Mouse (Mus musculus) heart, adult 8-10 months (tissue): ENCODE results near the gene Tbc1d8. TPM values are rescaled to one million over a fixed set of nuclear protein-coding genes. Genes with fewer than 3 reads are reported as not detected.

Source experiments
- DNase-seq: peaks from one replicate; pipeline ENCODE4 v3.0.0; 2022; ENCODE audit warnings: low spot score
- total RNA-seq, 4 experiments: library from RNA; stranded (reverse); gene quantifications; 2 replicates each; pipeline ENCODE4 v1.2.4; 2022

The Tbc1d8 gene
- total RNA-seq, 4 experiments from 2014 or later, result 5.6 to 8.9 (median 5.8) TPM

DNA sequence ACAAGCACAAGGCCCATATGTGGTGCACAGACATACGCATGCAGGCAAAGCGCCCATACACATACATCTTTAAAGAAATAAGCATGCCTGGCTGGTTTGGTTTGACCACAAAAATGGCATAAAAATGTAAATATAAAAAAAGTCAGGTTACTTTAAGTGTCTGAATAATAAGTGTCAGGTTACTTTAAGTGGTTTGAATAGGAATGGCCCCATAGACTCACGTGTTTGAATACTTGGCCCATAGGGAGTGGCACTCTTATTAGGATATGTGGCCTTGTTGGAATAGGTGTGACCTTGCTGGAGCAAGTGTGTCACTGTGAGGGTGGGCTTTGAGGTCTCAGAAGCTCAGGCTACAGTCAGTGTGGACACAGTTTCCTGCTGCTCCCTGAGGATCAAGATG is 83.9 kb downstream of the Tbc1d8 start:
- DNase-seq, result no peak

- peak; percentile 69 for DNase-seq
Observed at GRCm38 (mm10) chr1:39394096-39394495, 84.5 kb downstream of the Tbc1d8 start.

GRCm38 (mm10) chr1:39393217-39393867 is 85.2 kb downstream of the Tbc1d8 start:
- DNase-seq, result peak; percentile 27

DNA sequence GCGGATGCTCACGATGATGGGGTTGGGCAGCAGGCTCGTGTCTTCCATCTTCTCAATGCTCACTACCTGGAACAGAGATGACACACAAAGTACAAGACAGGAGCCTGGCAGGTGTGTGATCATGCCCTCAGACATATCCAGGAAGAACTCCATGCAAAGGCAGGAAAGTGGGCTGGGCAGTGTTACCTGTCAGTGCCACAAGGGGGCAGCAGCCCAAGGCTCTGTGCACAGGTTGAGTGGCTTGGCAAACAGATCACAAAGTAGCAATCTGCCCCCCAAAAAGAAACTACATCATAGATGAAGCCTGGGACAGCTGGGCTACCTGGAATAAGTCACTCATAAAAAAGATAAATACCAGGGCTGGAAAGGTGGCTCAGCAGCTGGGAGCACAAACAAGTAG is 86.4 kb downstream of the Tbc1d8 start:
- DNase-seq, result peak; percentile 69

DNA sequence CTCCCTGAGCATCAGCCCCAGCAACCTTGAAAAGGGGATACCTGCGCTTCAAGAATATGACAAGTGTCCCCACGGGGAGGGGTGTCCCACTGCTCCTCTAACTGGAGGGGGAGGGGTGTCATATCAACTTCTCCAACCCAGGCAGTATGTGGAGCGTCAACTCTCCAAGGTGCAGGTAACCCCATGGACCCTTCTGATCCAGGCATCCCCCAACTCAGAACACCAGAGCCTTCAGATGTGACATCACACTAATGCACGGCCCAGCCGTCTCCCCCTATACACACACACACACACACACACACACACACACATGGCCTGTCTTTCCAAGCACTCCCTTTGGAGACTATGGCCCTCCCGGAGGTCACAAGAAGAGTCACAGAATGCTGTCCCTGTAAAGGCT is 86.9 kb downstream of the Tbc1d8 start:
- DNase-seq, result no peak

DNA sequence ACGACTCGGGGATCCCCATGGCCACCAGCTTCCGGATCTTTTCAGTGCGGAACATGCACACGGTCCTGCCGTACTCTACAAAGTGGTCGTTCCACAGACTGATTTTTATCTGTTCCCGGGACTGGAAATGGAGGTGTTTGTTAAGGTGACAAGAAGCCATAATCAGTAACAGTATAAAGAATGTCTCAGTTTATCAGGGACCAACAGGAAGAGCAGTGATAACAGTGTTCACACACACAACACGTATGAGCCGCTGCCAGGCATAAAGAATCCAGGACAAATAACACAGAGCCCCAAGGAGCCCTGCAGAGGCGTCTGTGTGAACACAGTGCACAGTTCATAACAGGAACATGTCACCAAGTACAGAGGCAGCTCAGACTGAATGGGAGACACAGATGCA is 89.2 kb downstream of the Tbc1d8 start:
- DNase-seq, result no peak

GRCm38 (mm10) chr1:39388163-39388562 is 90.4 kb downstream of the Tbc1d8 start:
- no peak for DNase-seq

GRCm38 (mm10) chr1:39387497-39387896 is 91.1 kb downstream of the Tbc1d8 start:
- peak; percentile 57 for DNase-seq

GRCm38 (mm10) chr1:39386456-39386855 is 92.1 kb downstream of the Tbc1d8 start:
- DNase-seq, result no peak

DNA sequence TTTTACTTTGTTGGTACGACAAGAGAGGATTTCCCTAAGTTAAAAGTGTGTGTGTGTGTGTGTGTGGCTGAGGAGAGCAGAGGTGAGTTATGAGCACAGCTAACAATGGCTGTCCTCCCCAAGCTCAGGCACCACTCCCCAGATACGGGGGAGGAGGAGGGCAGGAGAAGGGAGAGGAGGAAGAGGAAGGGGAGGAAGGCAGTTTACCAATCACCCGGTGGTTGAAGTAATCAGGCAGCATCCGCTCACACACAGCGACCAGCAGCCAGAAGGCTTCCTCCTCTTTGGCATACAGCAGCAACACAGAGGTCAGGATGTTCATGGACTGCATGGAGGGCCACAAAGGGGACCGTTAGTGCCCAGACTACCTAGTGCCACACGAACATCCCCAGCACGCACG is 93.6 kb downstream of the Tbc1d8 start:
- DNase-seq, result no peak

DNA sequence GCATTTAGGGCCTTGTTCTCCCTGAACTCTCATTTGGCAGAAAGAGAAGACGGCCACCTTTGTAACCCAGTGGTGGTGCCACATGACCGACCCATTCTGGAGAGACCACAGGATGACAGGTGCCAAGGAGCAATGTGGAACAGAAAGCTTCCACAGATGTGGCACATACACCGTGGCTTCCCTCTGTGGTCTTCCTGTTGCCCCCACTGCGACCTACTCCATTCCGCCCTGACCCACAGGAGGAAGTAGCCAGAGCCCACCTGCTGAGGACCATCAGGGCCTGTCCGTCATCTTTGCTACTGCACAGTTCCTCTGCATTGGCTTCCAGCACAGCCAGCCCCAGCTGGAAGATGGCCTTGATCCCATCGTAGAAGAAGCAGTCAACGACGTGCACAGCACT is 97.5 kb downstream of the Tbc1d8 start:
- no peak for DNase-seq

- DNase-seq, result no peak
Observed at GRCm38 (mm10) chr1:39379021-39379420, 99.5 kb downstream of the Tbc1d8 start.

DNA sequence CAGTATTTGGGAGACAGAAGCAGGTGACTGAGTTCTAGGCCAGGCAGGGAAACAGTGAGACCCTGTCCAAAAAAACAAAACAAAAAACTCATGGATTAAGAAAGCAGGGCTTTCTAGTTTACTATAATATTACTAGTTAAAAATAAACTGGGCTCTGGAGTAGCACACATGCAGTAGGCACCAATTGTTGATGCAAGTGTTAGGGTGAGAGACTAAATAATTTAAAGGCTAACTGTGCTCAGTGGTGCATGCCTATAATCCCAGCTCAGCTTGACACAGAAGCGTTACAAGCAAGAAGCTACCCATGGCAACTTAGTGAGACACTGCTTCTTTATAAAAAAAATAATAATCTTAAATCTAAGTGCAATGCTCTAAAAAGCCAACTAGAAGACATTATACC is 100.0 kb downstream of the Tbc1d8 start:
- DNase-seq, result no peak

GRCm38 (mm10) chr1:39376726-39377240 is 101.8 kb downstream of the Tbc1d8 start:
- DNase-seq, result no peak

DNA sequence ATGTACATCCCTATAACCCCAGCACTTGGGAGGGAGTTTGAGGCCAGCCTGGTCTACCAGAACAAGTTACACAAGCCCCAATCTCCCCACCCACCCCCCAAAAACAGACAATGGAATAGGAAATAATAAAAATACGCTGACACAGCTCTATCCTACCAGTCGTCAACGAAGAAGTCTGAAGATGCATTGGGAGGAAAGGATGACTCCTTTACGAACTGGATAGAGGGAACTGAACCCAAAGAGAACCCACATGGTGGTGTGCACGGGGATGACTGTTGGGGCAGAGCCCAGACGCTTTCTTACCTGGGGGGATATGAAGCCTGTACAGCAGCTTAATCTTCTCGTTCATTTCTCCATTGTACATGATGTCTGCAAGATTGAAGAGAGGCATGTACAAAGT is 102.4 kb downstream of the Tbc1d8 start:
- no peak for DNase-seq

DNA sequence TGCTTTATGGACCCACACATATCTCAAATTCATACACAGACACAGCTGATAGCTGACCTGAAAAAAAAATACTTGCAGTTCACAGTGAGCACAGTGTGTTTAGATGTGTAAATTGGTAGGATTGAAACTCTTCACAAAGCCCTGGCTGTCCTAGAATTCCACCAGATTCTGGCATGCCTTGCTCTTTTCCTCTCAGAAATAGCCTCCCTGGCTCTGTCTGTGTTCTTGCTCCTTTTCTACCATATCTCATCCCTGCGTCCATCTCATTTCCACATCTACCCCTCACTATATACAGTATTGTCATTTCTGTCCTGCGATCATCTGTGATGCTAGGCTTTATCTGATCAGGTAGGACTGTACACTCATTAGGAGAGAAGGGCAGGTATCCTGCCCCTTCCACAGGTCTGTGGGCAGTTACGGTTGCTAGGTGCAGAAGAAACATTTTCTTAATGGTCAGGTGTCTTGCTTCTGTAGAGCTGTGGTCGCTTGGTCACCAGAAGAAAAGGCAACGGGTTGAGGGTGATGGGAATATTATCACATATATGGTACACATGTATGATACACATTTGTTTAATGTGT is 104.2 kb downstream of the Tbc1d8 start:
- DNase-seq, result no peak

DNA sequence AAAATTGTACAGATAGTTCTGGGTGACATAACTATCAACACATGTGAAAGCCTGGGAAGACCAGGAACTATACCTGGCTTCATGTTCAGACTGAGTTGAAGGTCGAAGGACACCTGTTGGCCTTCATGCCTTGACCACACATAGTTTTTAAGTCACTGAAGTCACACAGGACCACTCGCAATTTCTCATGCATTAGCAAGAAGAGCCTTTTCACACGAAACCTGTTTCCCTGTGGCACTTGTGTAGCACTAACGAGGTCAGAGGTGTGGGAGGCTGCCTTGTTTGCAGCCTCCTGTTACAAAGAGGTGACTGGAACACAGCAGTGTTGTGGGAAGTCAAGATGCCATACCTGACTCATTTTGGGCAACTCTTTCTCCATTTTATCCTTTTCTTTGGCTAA is 105.2 kb downstream of the Tbc1d8 start:
- no peak for DNase-seq

- no peak for DNase-seq
Observed at GRCm38 (mm10) chr1:39372220-39372843, 106.2 kb downstream of the Tbc1d8 start.

DNA sequence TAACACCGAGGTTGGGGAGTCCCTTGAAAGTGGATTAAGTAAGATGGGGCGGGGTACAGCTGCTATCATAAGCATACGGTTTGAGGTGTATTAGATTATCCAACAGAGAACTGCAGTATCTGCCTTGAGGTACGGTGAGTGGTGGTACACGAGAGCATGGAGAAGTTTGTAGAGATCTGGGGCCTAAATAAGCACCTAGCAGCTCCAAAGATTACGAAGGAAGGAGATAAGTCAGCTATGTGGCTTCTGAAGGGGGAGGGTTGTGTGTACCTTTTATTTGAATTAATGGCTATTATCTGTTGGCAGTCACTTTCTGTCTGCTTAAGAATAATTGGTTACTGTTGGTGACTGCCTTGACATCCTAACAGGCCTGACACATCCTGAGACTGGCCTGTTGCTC is 108.1 kb downstream of the Tbc1d8 start:
- DNase-seq, result no peak

DNA sequence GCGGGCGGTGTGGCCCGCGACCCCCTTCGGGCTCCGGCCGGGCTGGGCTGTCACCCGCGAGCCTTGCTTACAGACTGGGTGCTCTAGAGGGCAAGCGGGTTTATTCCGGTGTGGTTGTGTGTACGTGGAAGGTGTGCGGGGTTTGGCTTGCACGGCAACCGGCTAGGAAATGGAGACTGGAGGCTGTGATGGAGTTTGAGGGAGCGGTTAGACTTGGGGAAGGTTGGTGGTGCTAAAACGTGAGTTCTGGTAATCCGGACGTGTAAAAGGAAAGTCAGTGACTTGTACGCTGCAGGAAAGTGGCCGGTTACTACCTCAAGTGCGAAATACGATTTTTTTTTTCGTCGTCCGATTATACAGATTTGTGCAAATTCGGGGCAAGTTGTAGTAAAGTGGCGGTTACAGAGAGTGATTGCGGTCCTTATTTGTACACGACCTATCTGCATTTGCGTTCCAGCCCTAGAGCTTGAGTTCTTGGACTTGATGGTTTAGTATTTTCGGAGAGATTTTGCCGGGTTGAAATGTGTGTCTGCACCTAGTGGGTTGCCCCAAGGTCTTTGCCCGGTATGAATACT is 110.2 kb downstream of the Tbc1d8 start:
- peak; percentile 22 for DNase-seq

DNA sequence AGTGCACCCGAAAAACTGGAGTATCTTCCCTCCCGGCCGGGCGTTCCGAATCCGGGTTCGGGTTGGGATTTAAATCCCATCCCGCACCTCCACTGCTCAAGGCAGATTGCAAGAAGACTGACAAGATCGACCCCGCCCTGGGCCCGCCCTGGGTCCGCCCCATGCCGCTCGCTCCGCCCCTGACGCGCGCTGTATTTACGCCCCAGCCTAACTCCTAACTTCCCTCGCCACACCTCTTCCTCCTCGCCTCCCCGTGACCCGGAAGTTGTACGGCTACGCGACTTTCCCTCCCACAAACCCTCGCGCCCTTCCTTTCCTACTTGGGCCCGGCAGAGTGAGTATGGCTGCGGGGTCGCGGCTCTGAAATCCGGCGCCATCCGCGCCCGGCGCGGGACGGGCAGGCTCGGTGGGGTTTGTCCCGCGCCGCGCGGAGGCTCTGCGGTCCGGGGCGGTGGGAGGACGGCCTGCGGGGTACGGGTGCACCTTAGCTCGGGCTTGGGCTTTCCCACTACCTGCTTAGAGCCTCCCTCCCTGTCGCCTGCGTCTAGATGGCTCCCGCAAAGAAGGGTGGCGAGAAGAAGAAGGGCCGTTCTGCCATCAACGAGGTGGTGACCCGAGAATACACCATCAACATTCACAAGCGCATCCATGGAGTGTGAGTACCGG is 110.8 kb downstream of the Tbc1d8 start, which contains the start of gene Rpl31:
Gene Rpl31, plus strand, starts transcription at position 242 of the 666 bp plus-strand sequence.
- peak; percentile 99 for DNase-seq

DNA sequence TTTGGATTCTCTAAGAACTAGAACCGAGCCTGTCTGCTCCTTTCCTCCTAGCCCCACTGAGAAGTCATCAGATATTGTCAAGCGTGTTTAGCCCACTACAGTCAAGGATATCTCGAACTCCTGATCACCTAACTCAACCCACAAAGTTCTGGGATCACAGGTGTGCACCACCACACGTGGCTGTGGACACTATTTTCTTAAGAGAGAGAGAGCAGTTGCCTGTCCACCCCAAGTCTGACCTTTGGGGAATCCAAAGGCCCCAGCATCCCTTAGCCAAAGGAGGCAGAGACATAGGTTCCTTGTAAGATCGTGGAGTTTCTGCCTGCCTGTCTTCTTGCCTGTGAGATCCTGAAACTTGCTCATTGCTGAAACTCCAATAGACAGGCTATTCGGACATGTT is 111.5 kb downstream of the Tbc1d8 start:
- peak; percentile 17 for DNase-seq
